Mouse (Mus musculus): Measurements from ENCODE around the gene Trim80. TPM values are rescaled to one million over a fixed set of nuclear protein-coding genes. Genes with fewer than 3 reads are reported as not detected.

Gene Trim80
- polyA plus RNA-seq, 2 experiments = 0.15 TPM; not detected in 1

- Histone ChIP-seq H3K9ac (ENCODE audit: low read depth, low read length, severe bottlenecking) (no peak overlapping the region), H3K4me2 (replicated peaks; ENCODE audit: low read depth, low read length, severe bottlenecking) (no peak overlapping the region), H3K4me1 (ENCODE audit: control insufficient read depth, insufficient read depth, low read length) (peaks cover 11% of the 10 kb centered on the region), H3K4me3 (replicated peaks; ENCODE audit: low read length) (no peak overlapping the region), H3K9me3 (ENCODE audit: control insufficient read depth, low read length) (no peaks in the 10 kb centered on the region), H3K36me3 (ENCODE audit: control insufficient read depth, insufficient read depth, low read length) (peaks cover 69% of the 10 kb centered on the region), H3K27me3 (ENCODE audit: control insufficient read depth, insufficient read depth, low read length) (no peaks in the 10 kb centered on the region), H3K27ac (replicated peaks; ENCODE audit: low read depth, low read length) (no peak overlapping the region)
- DNase-seq (ENCODE audit: low spot score) (no peak), ATAC-seq (ENCODE audit: low FRiP score, low read depth) (no peak)
- TF ChIP-seq POLR2A (IDR thresholded peaks at IDR 0.05; ENCODE audit: borderline replicate concordance, extremely low read depth, insufficient read depth, insufficient read length) = no peak
- 97% methylated on average over 6 of the region's 6 CpGs for WGBS
Observed at GRCm38 (mm10) chr11:115430561-115430960, 9.8 kb upstream of the Trim80 start.

- H3K9ac ChIP-seq (ENCODE audit: low read depth, low read length, severe bottlenecking) = no peak overlapping the region
- H3K4me2 ChIP-seq (replicated peaks; ENCODE audit: low read depth, low read length, severe bottlenecking) = no peak overlapping the region
- ATAC-seq (ENCODE audit: low FRiP score, low read depth) (no peak), DNase-seq (ENCODE audit: low spot score) (no peak)
- no peaks in the 10 kb centered on the region for H3K27me3 ChIP-seq (ENCODE audit: control insufficient read depth, insufficient read depth, low read length)
- no peaks in the 10 kb centered on the region for H3K9me3 ChIP-seq (ENCODE audit: control insufficient read depth, low read length)
- H3K4me3 ChIP-seq (replicated peaks; ENCODE audit: low read length) = no peak overlapping the region
- H3K4me1 ChIP-seq (ENCODE audit: control insufficient read depth, insufficient read depth, low read length) = peaks cover 14% of the 10 kb centered on the region
- H3K36me3 ChIP-seq (ENCODE audit: control insufficient read depth, insufficient read depth, low read length) = peaks cover 46% of the 10 kb centered on the region
- 80% methylated on average over 4 of the region's 4 CpGs for WGBS
- no peak for TF ChIP-seq POLR2A (IDR thresholded peaks at IDR 0.05; ENCODE audit: borderline replicate concordance, extremely low read depth, insufficient read depth, insufficient read length)
- no peak overlapping the region for H3K27ac ChIP-seq (replicated peaks; ENCODE audit: low read depth, low read length)
Observed at GRCm38 (mm10) chr11:115432814-115433213, 7.5 kb upstream of the Trim80 start.

- H3K9ac ChIP-seq (ENCODE audit: low read depth, low read length, severe bottlenecking) = no peak overlapping the region
- no peak overlapping the region for H3K27ac ChIP-seq (replicated peaks; ENCODE audit: low read depth, low read length)
- H3K4me2 ChIP-seq (replicated peaks; ENCODE audit: low read depth, low read length, severe bottlenecking) = no peak overlapping the region
- TF ChIP-seq POLR2A (IDR thresholded peaks at IDR 0.05; ENCODE audit: borderline replicate concordance, extremely low read depth, insufficient read depth, insufficient read length) = no peak
- no peak for DNase-seq (ENCODE audit: low spot score)
- H3K4me1 ChIP-seq (ENCODE audit: control insufficient read depth, insufficient read depth, low read length) = peaks cover 9% of the 10 kb centered on the region
- no peaks in the 10 kb centered on the region for H3K9me3 ChIP-seq (ENCODE audit: control insufficient read depth, low read length)
- H3K27me3 ChIP-seq (ENCODE audit: control insufficient read depth, insufficient read depth, low read length) = no peaks in the 10 kb centered on the region
- H3K4me3 ChIP-seq (replicated peaks; ENCODE audit: low read length) = no peak overlapping the region
- WGBS = 80% methylated on average over 6 of the region's 6 CpGs
- no peak for ATAC-seq (ENCODE audit: low FRiP score, low read depth)
- H3K36me3 ChIP-seq (ENCODE audit: control insufficient read depth, insufficient read depth, low read length) = peaks cover 45% of the 10 kb centered on the region
Observed at GRCm38 (mm10) chr11:115433342-115433741, 7.0 kb upstream of the Trim80 start.

- ATAC-seq (ENCODE audit: low FRiP score, low read depth) (peak; percentile 58; the same call in 1 of the 2 replicates), DNase-seq (ENCODE audit: low spot score) (peak; percentile 21)
- H3K27me3 ChIP-seq (ENCODE audit: control insufficient read depth, insufficient read depth, low read length) = no peaks in the 10 kb centered on the region
- H3K36me3 ChIP-seq (ENCODE audit: control insufficient read depth, insufficient read depth, low read length) = peaks cover 21% of the 10 kb centered on the region
- H3K4me1 ChIP-seq (ENCODE audit: control insufficient read depth, insufficient read depth, low read length) = peaks cover 9% of the 10 kb centered on the region; the same call in 1 of the 2 replicates
- H3K4me2 ChIP-seq (replicated peaks; ENCODE audit: low read depth, low read length, severe bottlenecking) = peak overlapping the region; percentile 53
- no peak overlapping the region for H3K27ac ChIP-seq (replicated peaks; ENCODE audit: low read depth, low read length)
- H3K9me3 ChIP-seq (ENCODE audit: control insufficient read depth, low read length) = no peaks in the 10 kb centered on the region
- TF ChIP-seq POLR2A (IDR thresholded peaks at IDR 0.05; ENCODE audit: borderline replicate concordance, extremely low read depth, insufficient read depth, insufficient read length) = no peak
- peak overlapping the region; percentile 46 for H3K9ac ChIP-seq (ENCODE audit: low read depth, low read length, severe bottlenecking)
- 7% methylated on average over 31 of the region's 31 CpGs for WGBS
- H3K4me3 ChIP-seq (replicated peaks; ENCODE audit: low read length) = peak overlapping the region; percentile 32
Observed at GRCm38 (mm10) chr11:115435596-115436337, 4.6 kb upstream of the Trim80 start.

- ATAC-seq (ENCODE audit: low FRiP score, low read depth) (no peak), DNase-seq (ENCODE audit: low spot score) (no peak)
- Histone ChIP-seq H3K4me3 (replicated peaks; ENCODE audit: low read length) (no peak overlapping the region), H3K27me3 (ENCODE audit: control insufficient read depth, insufficient read depth, low read length) (no peaks in the 10 kb centered on the region), H3K27ac (replicated peaks; ENCODE audit: low read depth, low read length) (no peak overlapping the region), H3K9ac (ENCODE audit: low read depth, low read length, severe bottlenecking) (no peak overlapping the region), H3K4me1 (ENCODE audit: control insufficient read depth, insufficient read depth, low read length) (peaks cover 9% of the 10 kb centered on the region; the same call in 1 of the 2 replicates), H3K36me3 (ENCODE audit: control insufficient read depth, insufficient read depth, low read length) (peaks cover 3% of the 10 kb centered on the region; the same call in 1 of the 2 replicates), H3K9me3 (ENCODE audit: control insufficient read depth, low read length) (no peaks in the 10 kb centered on the region), H3K4me2 (replicated peaks; ENCODE audit: low read depth, low read length, severe bottlenecking) (no peak overlapping the region)
- 70% methylated on average over 5 of the region's 5 CpGs for WGBS
- no peak for TF ChIP-seq POLR2A (IDR thresholded peaks at IDR 0.05; ENCODE audit: borderline replicate concordance, extremely low read depth, insufficient read depth, insufficient read length)
Observed at GRCm38 (mm10) chr11:115437571-115438122, 2.7 kb upstream of the Trim80 start.

Measured in limb, embryonic 14.5 days (tissue).